Mouse (Mus musculus) gastrocnemius, postnatal 36 days (tissue): ENCODE measurements around the gene Uqcr11. TPM values are rescaled to one million over a fixed set of nuclear protein-coding genes. Genes with fewer than 3 reads are reported as not detected.

ENCODE experiments used
- DNase-seq, 2 experiments: peaks; one replicate each; pipeline ENCODE4 v3.0.0; 2022
- intact Hi-C: fragments of 180-260 bp; cut with DNase I; formaldehyde crosslinking; loops from one replicate; pipeline ENCODE4 v1.15.1; 2025
- total RNA-seq, 2 experiments: library from RNA; stranded (reverse); gene quantifications; 2 replicates each; pipeline ENCODE4 v1.2.3; 2021

The Uqcr11 gene
- total RNA-seq, 2 experiments from 2014 or later = 825 to 866 TPM

GRCm38 (mm10) chr10:80400704-80401161 is 5.9 kb downstream of the Uqcr11 start:
- DNase-seq = no peak
- intact Hi-C loops = no loop called here

GRCm38 (mm10) chr10:80399973-80400703 is 6.5 kb downstream of the Uqcr11 start:
- intact Hi-C loops = no loop called here
- no peak for DNase-seq

- intact Hi-C loops = no loop called here
Observed at GRCm38 (mm10) chr10:80399191-80399972, 7.2 kb downstream of the Uqcr11 start, which contains the start of gene Mbd3. Mbd3 (minus strand) TSS chr10:80399550.

GRCm38 (mm10) chr10:80398719-80399190 is 7.9 kb downstream of the Uqcr11 start:
- intact Hi-C loops = no loop called here
- DNase-seq = peak; percentile 98 to 99

More at GRCm38 (mm10) chr10:80399191-80399972, 7.2 kb downstream of the Uqcr11 start, which contains the start of gene Mbd3:
- peak; percentile 99 for DNase-seq

GRCm38 (mm10) chr10:80398174-80398535 is 8.5 kb downstream of the Uqcr11 start:
- no peak for DNase-seq
- intact Hi-C loops = no loop called here

- intact Hi-C loops = no loop called here
- DNase-seq = no peak
Observed at GRCm38 (mm10) chr10:80397524-80398173, 9.0 kb downstream of the Uqcr11 start.

- DNase-seq = no peak
- intact Hi-C loops = no loop called here
Observed at GRCm38 (mm10) chr10:80396822-80397523, 9.7 kb downstream of the Uqcr11 start.

GRCm38 (mm10) chr10:80395025-80395627 is 11.5 kb downstream of the Uqcr11 start:
- no peak for DNase-seq
- intact Hi-C loops = no loop called here

GRCm38 (mm10) chr10:80392687-80393086 is 13.9 kb downstream of the Uqcr11 start:
- no peak for DNase-seq
- intact Hi-C loops = no loop called here

GRCm38 (mm10) chr10:80390697-80391096 is 15.9 kb downstream of the Uqcr11 start:
- no peak for DNase-seq
- intact Hi-C loops = no loop called here

GRCm38 (mm10) chr10:80389185-80389708 is 17.4 kb downstream of the Uqcr11 start:
- DNase-seq = no peak

GRCm38 (mm10) chr10:80388731-80389130 is 17.9 kb downstream of the Uqcr11 start:
- DNase-seq = no peak
- intact Hi-C loops = no loop called here

More at GRCm38 (mm10) chr10:80389185-80389708, 17.4 kb downstream of the Uqcr11 start:
- intact Hi-C loops = no loop called here

GRCm38 (mm10) chr10:80387522-80387959 is 19.1 kb downstream of the Uqcr11 start, which contains the start of gene Mex3d:
Mex3d (minus strand) TSS chr10:80387659.
- intact Hi-C loops = no loop called here
- peak; percentile 76 to 88 for DNase-seq

- DNase-seq = no peak
- intact Hi-C loops = no loop called here
Observed at GRCm38 (mm10) chr10:80386735-80387471, 19.7 kb downstream of the Uqcr11 start.

- DNase-seq = no peak
- intact Hi-C loops = no loop called here
Observed at GRCm38 (mm10) chr10:80385811-80386734, 20.6 kb downstream of the Uqcr11 start.

- intact Hi-C loops = no loop called here
- no peak for DNase-seq
Observed at GRCm38 (mm10) chr10:80385310-80385709, 21.3 kb downstream of the Uqcr11 start.

GRCm38 (mm10) chr10:80384709-80385108 is 21.9 kb downstream of the Uqcr11 start:
- intact Hi-C loops = no loop called here
- DNase-seq = no peak
